Comparison of ENCODE assay signal across 14 mouse cellular contexts in the genomic region with DNA sequence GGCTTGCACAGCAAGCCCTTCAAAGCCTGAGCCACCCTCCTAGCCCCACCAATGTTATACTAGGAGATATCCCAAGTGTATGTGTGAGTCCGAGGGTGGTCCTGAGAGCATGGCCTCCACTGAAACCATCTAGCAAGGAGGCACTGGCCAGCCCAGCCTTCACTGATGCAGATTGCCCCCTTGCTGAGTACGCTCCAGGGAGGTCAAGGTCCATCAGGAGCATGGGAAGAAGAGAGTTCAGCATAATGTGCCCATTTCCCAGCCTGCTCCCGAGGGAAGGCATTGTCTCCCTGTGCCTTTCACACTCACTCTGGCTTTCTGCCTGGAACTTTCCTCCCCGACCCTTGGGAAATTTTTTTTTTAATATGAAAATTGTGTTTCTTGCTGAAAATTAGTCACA.
"Had no signal": no experiment of that assay in that cellular context is flagged by ENCODE, and none has a peak within 500 bp of the region (broad histone marks: within the 10 kb centered on the region; RNA-seq: fewer than 3 reads in every experiment).

No protein-coding gene starts in this region.

- H3K9me3 ChIP-seq: limb, embryonic 10.5 days; liver, embryonic 15.5 days; midbrain, embryonic 13.5 days; neural tube, embryonic 12.5 days; stomach, embryonic 15.5 days had no signal

- H3K9ac ChIP-seq: liver, embryonic 15.5 days; midbrain, embryonic 13.5 days; neural tube, embryonic 12.5 days; stomach, embryonic 15.5 days had no signal

- H3K36me3 ChIP-seq: limb, embryonic 10.5 days; liver, embryonic 15.5 days; midbrain, embryonic 13.5 days; neural tube, embryonic 12.5 days; stomach, embryonic 15.5 days had no signal

- H3K4me2 ChIP-seq: liver, embryonic 11.5 days; liver, embryonic 15.5 days; midbrain, embryonic 13.5 days; stomach, embryonic 15.5 days had no signal

- H3K4me3 ChIP-seq: limb, embryonic 10.5 days; liver, embryonic 15.5 days; midbrain, embryonic 13.5 days; neural tube, embryonic 12.5 days; stomach, embryonic 15.5 days had no signal

- H3K27ac ChIP-seq: liver, embryonic 15.5 days; neural tube, embryonic 12.5 days had no signal

- H3K27me3 ChIP-seq: liver, embryonic 15.5 days; stomach, embryonic 15.5 days had no signal

- DNase-seq: lung, adult 2 months; lung, postnatal 36 days; retina, postnatal 1 day; right cerebral cortex, postnatal 4 days; spleen, adult 18-20 months; thymus, postnatal 36 days had no signal

- ATAC-seq: inflammation-experienced regulatory T-cells, adult 6 months; lung, postnatal 0 days had no signal
